In genomic region chr11:107044321-107044720, GRCm38 (mm10) we compare ENCODE assay signal across 8 mouse cellular contexts. TPM values are rescaled to one million over a fixed set of nuclear protein-coding genes. Genes with fewer than 3 reads are reported as not detected.
DNase-seq lines count a peak whose midpoint lies in the region; ATAC-seq and TF ChIP-seq lines count a peak whose summit lies in the region.

No protein-coding gene starts in this region.

- no peaks in the 10 kb centered on the region for H3K27me3 ChIP-seq in hindbrain, embryonic 15.5 days
- H3K27me3 ChIP-seq in limb, embryonic 14.5 days (ENCODE audit: control insufficient read depth, insufficient read depth, low read length): no peaks in the 10 kb centered on the region
- no peaks in the 10 kb centered on the region for H3K27me3 ChIP-seq in neural tube, embryonic 13.5 days

- H3K9ac ChIP-seq in hindbrain, embryonic 15.5 days: no peak overlapping the region
- no peak overlapping the region for H3K9ac ChIP-seq in limb, embryonic 14.5 days (ENCODE audit: low read depth, low read length, severe bottlenecking)
- H3K9ac ChIP-seq in neural tube, embryonic 13.5 days: no peak overlapping the region

- TF ChIP-seq POLR2A in cortical plate, adult 2 months (IDR thresholded peaks at IDR 0.05; ENCODE audit: extremely low read depth, insufficient read depth, low read length): no peak
- TF ChIP-seq POLR2A in limb, embryonic 14.5 days (IDR thresholded peaks at IDR 0.05; ENCODE audit: borderline replicate concordance, extremely low read depth, insufficient read depth, insufficient read length): no peak

- peak; percentile 59; the same call in 1 of the 2 replicates for ATAC-seq in hindbrain, embryonic 15.5 days (ENCODE audit: low FRiP score, low read depth)
- ATAC-seq in limb, embryonic 14.5 days (ENCODE audit: low FRiP score, low read depth): no peak
- 0 out of 2 replicates have a peak, but pooled peaks have one; percentile 67 for ATAC-seq in neural tube, embryonic 13.5 days (ENCODE audit: low read depth)

- peaks cover 2% of the 10 kb centered on the region; the same call in 1 of the 2 replicates for H3K4me1 ChIP-seq in cortical plate, adult 2 months (ENCODE audit: control insufficient read depth, insufficient read depth, low read length)
- no peaks in the 10 kb centered on the region for H3K4me1 ChIP-seq in hindbrain, embryonic 15.5 days (replicated peaks)
- H3K4me1 ChIP-seq in limb, embryonic 14.5 days (ENCODE audit: control insufficient read depth, insufficient read depth, low read length): no peaks in the 10 kb centered on the region
- H3K4me1 ChIP-seq in neural tube, embryonic 13.5 days (replicated peaks): no peaks in the 10 kb centered on the region

- TF ChIP-seq CTCF in cortical plate, adult 2 months (IDR thresholded peaks at IDR 0.05; ENCODE audit: extremely low read depth, insufficient read depth, low read length): peak; percentile 58

- no peak overlapping the region for H3K27ac ChIP-seq in cortical plate, adult 2 months (ENCODE audit: insufficient read depth, low read length)
- H3K27ac ChIP-seq in hindbrain, embryonic 15.5 days (replicated peaks): 0 out of 2 replicates have a peak overlapping the region, but pooled peaks have one; percentile 12
- H3K27ac ChIP-seq in limb, embryonic 14.5 days (replicated peaks; ENCODE audit: low read depth, low read length): no peak overlapping the region
- H3K27ac ChIP-seq in neural tube, embryonic 13.5 days (replicated peaks): no peak overlapping the region

- WGBS in hindbrain, embryonic 15.5 days: 57% methylated on average over 5 of the region's 5 CpGs
- WGBS in limb, embryonic 14.5 days: 61% methylated on average over 5 of the region's 5 CpGs
- WGBS in neural tube, embryonic 13.5 days: 55% methylated on average over 5 of the region's 5 CpGs

- peak; percentile 49 for DNase-seq in ovary, postnatal 14 days (ENCODE audit: low spot score)
- no peak for DNase-seq in ovary, postnatal 10 days (ENCODE audit: low spot score)
- peak; percentile 84 for DNase-seq in adipocyte (ENCODE audit: low spot score)
- peak; percentile 84 for DNase-seq in limb, embryonic 14.5 days (ENCODE audit: low spot score)
- DNase-seq in thymus, postnatal 36 days: peak; percentile 52 to 56

- H3K4me3 ChIP-seq in cortical plate, adult 2 months (ENCODE audit: insufficient read depth, low read length): no peak overlapping the region
- H3K4me3 ChIP-seq in hindbrain, embryonic 15.5 days: no peak overlapping the region
- H3K4me3 ChIP-seq in limb, embryonic 14.5 days (replicated peaks; ENCODE audit: low read length): no peak overlapping the region
- no peak overlapping the region for H3K4me3 ChIP-seq in neural tube, embryonic 13.5 days

- no peaks in the 10 kb centered on the region for H3K9me3 ChIP-seq in hindbrain, embryonic 15.5 days
- H3K9me3 ChIP-seq in limb, embryonic 14.5 days (ENCODE audit: control insufficient read depth, low read length): no peaks in the 10 kb centered on the region
- no peaks in the 10 kb centered on the region for H3K9me3 ChIP-seq in neural tube, embryonic 13.5 days

- H3K4me2 ChIP-seq in hindbrain, embryonic 15.5 days: no peak overlapping the region
- H3K4me2 ChIP-seq in limb, embryonic 14.5 days (replicated peaks; ENCODE audit: low read depth, low read length, severe bottlenecking): no peak overlapping the region
- no peak overlapping the region for H3K4me2 ChIP-seq in neural tube, embryonic 13.5 days

- peaks cover 52% of the 10 kb centered on the region for H3K36me3 ChIP-seq in hindbrain, embryonic 15.5 days
- H3K36me3 ChIP-seq in limb, embryonic 14.5 days (ENCODE audit: control insufficient read depth, insufficient read depth, low read length): peaks cover 82% of the 10 kb centered on the region
- peaks cover 71% of the 10 kb centered on the region for H3K36me3 ChIP-seq in neural tube, embryonic 13.5 days

RNA-seq across cellular contexts. Expression of gene 1810010H24Rik, which starts 18.8 kb away (rescaled TPM):
- 3.8 and 4.3 TPM in 2 replicates for polyA plus RNA-seq in cortical plate, adult 2 months (2012; rRNA removed)
- polyA plus RNA-seq in hindbrain, embryonic 15.5 days (2015; fragmentation: Nextera tagmentation; extraction: Ambion mirVana): 6.1 and 6.3 TPM in 2 replicates
- polyA plus RNA-seq in limb, embryonic 14.5 days (2012; rRNA removed): 2.2 and 2.3 TPM in 2 replicates
- 2.6 and 3.1 TPM in 2 replicates for polyA plus RNA-seq in limb, embryonic 14.5 days (2014; fragmentation: Nextera tagmentation; extraction: Ambion mirVana)
- polyA plus RNA-seq in neural tube, embryonic 13.5 days (2015; fragmentation: Nextera tagmentation; extraction: Ambion mirVana): 6.6 TPM in 2 replicates

RNA-seq across cellular contexts. Expression of gene Kpna2, which starts 45.0 kb away (rescaled TPM):
- 30.6 and 32.4 TPM in 2 replicates for polyA plus RNA-seq in cortical plate, adult 2 months (2012; rRNA removed)
- polyA plus RNA-seq in hindbrain, embryonic 15.5 days (2015; fragmentation: Nextera tagmentation; extraction: Ambion mirVana): 166 and 182 TPM in 2 replicates
- 194 and 224 TPM in 2 replicates for polyA plus RNA-seq in limb, embryonic 14.5 days (2012; rRNA removed)
- polyA plus RNA-seq in limb, embryonic 14.5 days (2014; fragmentation: Nextera tagmentation; extraction: Ambion mirVana): 291 and 311 TPM in 2 replicates
- polyA plus RNA-seq in neural tube, embryonic 13.5 days (2015; fragmentation: Nextera tagmentation; extraction: Ambion mirVana): 165 and 181 TPM in 2 replicates
